In the genomic region with DNA sequence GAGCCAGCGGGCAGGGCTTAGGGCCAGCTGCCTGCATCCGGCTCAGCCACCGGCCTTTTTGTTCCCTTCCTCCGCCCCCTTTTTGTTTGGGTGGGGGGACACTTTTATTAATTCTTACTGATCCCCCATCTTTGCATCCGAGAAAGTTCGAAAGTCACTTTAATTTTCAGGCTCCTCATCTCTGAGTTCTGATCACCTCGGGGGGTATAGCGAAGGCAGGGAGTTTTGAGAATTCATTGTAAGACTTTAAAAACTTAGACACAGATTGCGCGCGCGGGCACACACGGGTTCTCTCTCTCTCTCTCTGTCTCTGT, we compare ENCODE assay signal across 8 mouse cellular contexts. TPM values are rescaled to one million over a fixed set of nuclear protein-coding genes. Genes with fewer than 3 reads are reported as not detected.
DNase-seq lines count a peak whose midpoint lies in the region; ATAC-seq and TF ChIP-seq lines count a peak whose summit lies in the region.

No protein-coding gene starts in this region.

- WGBS in heart, embryonic 16.5 days = 0% methylated on average over 13 of the region's 13 CpGs
- WGBS in hindbrain, embryonic 15.5 days = 0% methylated on average over 13 of the region's 13 CpGs
- under 1% methylated on average over 13 of the region's 13 CpGs for WGBS in midbrain, embryonic 14.5 days

- DNase-seq in heart, postnatal 25 days (ENCODE audit: low spot score) = no peak
- no peak for DNase-seq in midbrain, embryonic 14.5 days
- DNase-seq in cerebellum, postnatal 10 days = no peak
- no peak for DNase-seq in right cerebral cortex, postnatal 10 days (ENCODE audit: low spot score in 2 of 2)

- no peaks in the 10 kb centered on the region for H3K9me3 ChIP-seq in heart, embryonic 16.5 days (replicated peaks; ENCODE audit: control insufficient read depth, low read length)
- H3K9me3 ChIP-seq in hindbrain, embryonic 15.5 days = no peaks in the 10 kb centered on the region
- H3K9me3 ChIP-seq in midbrain, embryonic 14.5 days (ENCODE audit: control insufficient read depth, low read length) = no peaks in the 10 kb centered on the region

- H3K27me3 ChIP-seq in heart, embryonic 16.5 days (ENCODE audit: control insufficient read depth, insufficient read depth, low read length) = no peaks in the 10 kb centered on the region
- peaks cover under 1% of the 10 kb centered on the region; the same call in 1 of the 2 replicates for H3K27me3 ChIP-seq in hindbrain, embryonic 15.5 days
- H3K27me3 ChIP-seq in midbrain, embryonic 14.5 days (ENCODE audit: control insufficient read depth, insufficient read depth, low read length) = no peaks in the 10 kb centered on the region

- no peaks in the 10 kb centered on the region for H3K36me3 ChIP-seq in heart, embryonic 16.5 days (ENCODE audit: control insufficient read depth, insufficient read depth)
- no peaks in the 10 kb centered on the region for H3K36me3 ChIP-seq in hindbrain, embryonic 15.5 days
- H3K36me3 ChIP-seq in midbrain, embryonic 14.5 days (ENCODE audit: control insufficient read depth, insufficient read depth, low read length) = no peaks in the 10 kb centered on the region

- no peak for TF ChIP-seq POLR2A in cortical plate, adult 2 months (IDR thresholded peaks at IDR 0.05; ENCODE audit: extremely low read depth, insufficient read depth, low read length)

- ATAC-seq in heart, embryonic 16.5 days (replicated peaks; ENCODE audit: extremely low read depth, insufficient read depth, low FRiP score) = no peak
- no peak for ATAC-seq in hindbrain, embryonic 15.5 days (ENCODE audit: low FRiP score, low read depth)
- ATAC-seq in midbrain, embryonic 14.5 days (ENCODE audit: low FRiP score, low TSS enrichment) = no peak
- no peak for ATAC-seq in activated CD4-positive, CD25-positive, alpha-beta regulatory T cell, adult 4 months

- no peak for TF ChIP-seq CTCF in cortical plate, adult 2 months (IDR thresholded peaks at IDR 0.05; ENCODE audit: extremely low read depth, insufficient read depth, low read length)

- peak overlapping the region; percentile 53 for H3K9ac ChIP-seq in heart, embryonic 16.5 days (ENCODE audit: low read length)
- H3K9ac ChIP-seq in hindbrain, embryonic 15.5 days = peak overlapping the region; percentile 90; the same call in 1 of the 2 replicates
- H3K9ac ChIP-seq in midbrain, embryonic 14.5 days (replicated peaks; ENCODE audit: low read length) = no peak overlapping the region; the same call in 1 of the 2 replicates

- intact Hi-C loops in heart, postnatal 25 days (cut with DNase I) = loop anchor here (2.0 to 10.0 kb wide), 5 partner anchors 225 to 565 kb away; no protein-coding TSS in a partner anchor

- peak overlapping the region; percentile 98 for H3K27ac ChIP-seq in heart, embryonic 16.5 days (ENCODE audit: low read length)
- no peak overlapping the region for H3K27ac ChIP-seq in cortical plate, adult 2 months (ENCODE audit: insufficient read depth, low read length)
- peak overlapping the region; percentile 90 for H3K27ac ChIP-seq in hindbrain, embryonic 15.5 days (replicated peaks)
- peak overlapping the region; percentile 92; the same call in 1 of the 2 replicates for H3K27ac ChIP-seq in midbrain, embryonic 14.5 days (replicated peaks; ENCODE audit: low read depth, low read length)

- H3K4me1 ChIP-seq in heart, embryonic 16.5 days (ENCODE audit: control insufficient read depth, insufficient read depth, low read length) = peaks cover 12% of the 10 kb centered on the region
- no peaks in the 10 kb centered on the region for H3K4me1 ChIP-seq in cortical plate, adult 2 months (ENCODE audit: control insufficient read depth, insufficient read depth, low read length)
- H3K4me1 ChIP-seq in hindbrain, embryonic 15.5 days (replicated peaks) = peaks cover 35% of the 10 kb centered on the region
- H3K4me1 ChIP-seq in midbrain, embryonic 14.5 days (ENCODE audit: control insufficient read depth, insufficient read depth, low read length) = peaks cover 22% of the 10 kb centered on the region

- peak overlapping the region; percentile 63 for H3K4me3 ChIP-seq in heart, embryonic 16.5 days (ENCODE audit: low read length)
- H3K4me3 ChIP-seq in cortical plate, adult 2 months (ENCODE audit: insufficient read depth, low read length) = peak overlapping the region; percentile 38
- H3K4me3 ChIP-seq in hindbrain, embryonic 15.5 days = peak overlapping the region; percentile 89
- H3K4me3 ChIP-seq in midbrain, embryonic 14.5 days (replicated peaks; ENCODE audit: low read depth, low read length) = peak overlapping the region; percentile 79

- H3K4me2 ChIP-seq in heart, embryonic 16.5 days (ENCODE audit: low read depth, low read length) = peak overlapping the region; percentile 80
- H3K4me2 ChIP-seq in hindbrain, embryonic 15.5 days = peak overlapping the region; percentile 93
- H3K4me2 ChIP-seq in midbrain, embryonic 14.5 days (ENCODE audit: low read length) = peak overlapping the region; percentile 86

RNA-seq across cellular contexts. Expression of a gene that starts 0.6 kb away (rescaled TPM):
- polyA plus RNA-seq in heart, embryonic 16.5 days (2015; fragmentation: Nextera tagmentation; extraction: Ambion mirVana) = 23.1 and 26.2 TPM in 2 replicates
- total RNA-seq in heart, postnatal 25 days (2021) = 10 to 100 TPM; 31.5 to 32.9 TPM
- polyA plus RNA-seq in cortical plate, adult 2 months (2012; rRNA removed) = 9.3 and 10.3 TPM in 2 replicates
- polyA plus RNA-seq in hindbrain, embryonic 15.5 days (2015; fragmentation: Nextera tagmentation; extraction: Ambion mirVana) = 24.8 and 28.7 TPM in 2 replicates
- polyA plus RNA-seq in midbrain, embryonic 14.5 days (2014; fragmentation: Nextera tagmentation; extraction: Ambion mirVana) = 13.8 and 24.2 TPM in 2 replicates
- polyA plus RNA-seq in activated CD4-positive, CD25-positive, alpha-beta regulatory T cell, adult 4 months (2017; shearing (Covaris generic)) = not detected

Comparison
In these comparisons a context has a peak if more than half of its experiments do, and no peak if none do; other contexts are left out.
1. H3K4me3 ChIP-seq: peak in every context shown above with its lines; median percentile 89 in hindbrain, embryonic 15.5 days; 79 in midbrain, embryonic 14.5 days; 63 in heart, embryonic 16.5 days; 38 in cortical plate, adult 2 months.
2. RNA of a gene that starts 0.6 kb away (polyA plus RNA-seq): 23.1 to 26.2 TPM in heart, embryonic 16.5 days, 24.8 to 28.7 TPM in hindbrain, embryonic 15.5 days, 13.8 to 24.2 TPM in midbrain, embryonic 14.5 days and 9.3 to 10.3 TPM in cortical plate, adult 2 months; not detected in activated CD4-positive, CD25-positive, alpha-beta regulatory T cell, adult 4 months; every median in the first group is over 10 times any median in the second.
3. Peak in every context shown above with its lines, with median percentiles within 50 percentile points of each other: H3K4me2 ChIP-seq.